Mouse (Mus musculus) midbrain, embryonic 16.5 days (tissue): ENCODE measurements around the gene Rab13. TPM values are rescaled to one million over a fixed set of nuclear protein-coding genes. Genes with fewer than 3 reads are reported as not detected.
"Not testable (repeated sequence)": the region's sequence is repeated elsewhere in the genome, so short reads cannot be mapped to it uniquely, and the experiment has no call there.

Experiments used
- ATAC-seq: fragments of 200-750 bp; cut with Nextera tagmentation; 2 replicates; pipeline ENCODE4 v1.8.0; 2017; ENCODE audit warnings: moderate TSS enrichment
- H3K27ac ChIP-seq: fragments of 300-500 bp; sonication (generic); 2 replicates; pipeline ENCODE4 v1.5.1; 2014; ENCODE audit warnings: mild to moderate bottlenecking, low read length, mixed read lengths
- H3K27me3 ChIP-seq: fragments of 300-500 bp; sonication (generic); 2 replicates; pipeline ENCODE4 v1.6.1; 2014; ENCODE audit warnings: low read depth, low read length, mixed read lengths; ENCODE audit not compliant: control insufficient read depth, insufficient read depth
- H3K36me3 ChIP-seq: fragments of 300-500 bp; sonication (generic); 2 replicates; pipeline ENCODE4 v1.6.1; 2014; ENCODE audit warnings: mild to moderate bottlenecking, low read length, moderate library complexity, mixed read lengths; ENCODE audit not compliant: control insufficient read depth, insufficient read depth
- H3K4me1 ChIP-seq: fragments of 300-500 bp; sonication (generic); 2 replicates; pipeline ENCODE4 v1.6.1; 2014; ENCODE audit warnings: mild to moderate bottlenecking, low read length, mixed read lengths; ENCODE audit not compliant: control insufficient read depth, insufficient read depth
- H3K4me2 ChIP-seq: fragments of 300-500 bp; sonication (generic); 2 replicates; pipeline ENCODE4 v1.6.1; 2014; ENCODE audit warnings: mild to moderate bottlenecking, low read length, mixed read lengths
- H3K4me3 ChIP-seq: fragments of 300-500 bp; sonication (generic); 2 replicates; pipeline ENCODE4 v1.5.1; 2014; ENCODE audit warnings: low read depth, mild to moderate bottlenecking, low read length, moderate library complexity, mixed read lengths
- H3K9ac ChIP-seq: fragments of 300-500 bp; sonication (generic); 2 replicates; pipeline ENCODE4 v1.6.1; 2014; ENCODE audit warnings: low read depth, low read length, mixed read lengths
- H3K9me3 ChIP-seq: fragments of 300-500 bp; sonication (generic); replicated peaks from 2 replicates; pipeline ENCODE4 v1.6.1; 2014; ENCODE audit warnings: mild to moderate bottlenecking, low read length, mixed read lengths; ENCODE audit not compliant: control insufficient read depth, poor library complexity, severe bottlenecking
- WGBS: fragments of 180-500 bp; shearing (Covaris S2); extraction: QIAGEN DNeasy Blood & Tissue Kit; methylation state at CpG from one replicate; pipeline ENCODE4 v1.1.7; 2014; 5-methylcytosine and 5-hydroxymethylcytosine counted together
- polyA plus RNA-seq: library from polyadenylated mRNA; unstranded; fragments of >200 nt; fragmentation: Nextera tagmentation; extraction: Ambion mirVana; gene quantifications from 2 replicates; pipeline ENCODE4 v1.2.1, GENCODE M21; 2015

Gene Rab13
- polyA plus RNA-seq, 1 experiment from 2014 or later: 19.6 TPM

- not testable (repeated sequence) for H3K4me3 ChIP-seq, H3K27me3 ChIP-seq, H3K9ac ChIP-seq, H3K36me3 ChIP-seq, H3K4me2 ChIP-seq, ATAC-seq, H3K9me3 ChIP-seq, H3K27ac ChIP-seq
- peaks cover 27% of the 10 kb centered on the region for H3K4me1 ChIP-seq
- 94% methylated on average over 2 of the region's 2 CpGs for WGBS
Observed at GRCm38 (mm10) chr3:90252659-90253058, 39.2 kb downstream of the Rab13 start.

- WGBS: 74% methylated on average over 1 of the region's 1 CpGs
- not testable (repeated sequence) for H3K9me3 ChIP-seq, H3K4me3 ChIP-seq, H3K27me3 ChIP-seq, H3K36me3 ChIP-seq, H3K27ac ChIP-seq, ATAC-seq, H3K9ac ChIP-seq
- Histone ChIP-seq H3K4me1 (peaks cover 27% of the 10 kb centered on the region), H3K4me2 (peak overlapping the region; percentile 41; the same call in 1 of the 2 replicates)
Observed at GRCm38 (mm10) chr3:90253174-90253573, 39.7 kb downstream of the Rab13 start.

- H3K4me1 ChIP-seq: peaks cover 23% of the 10 kb centered on the region
- 0 out of 2 replicates have a peak, but pooled peaks cover 4% of the 10 kb centered on the region for H3K36me3 ChIP-seq
- H3K27me3 ChIP-seq: no peaks in the 10 kb centered on the region
- no peaks in the 10 kb centered on the region for H3K9me3 ChIP-seq
- H3K4me2 ChIP-seq: peak within 1 kb of the TSS; percentile 79
- H3K27ac ChIP-seq: peak within 1 kb of the TSS; percentile 71
- peak within 1 kb of the TSS; percentile 67 for H3K4me3 ChIP-seq
- peak; percentile 97 for ATAC-seq
- 2% methylated on average over 39 of the region's 40 CpGs for WGBS
- peak within 1 kb of the TSS; percentile 80 for H3K9ac ChIP-seq
Observed at GRCm38 (mm10) chr3:90253653-90254418, 40.3 kb downstream of the Rab13 start, which contains the start of gene Crtc2. Gene Crtc2 (plus strand): TSS chr3:90254163.

- Histone ChIP-seq H3K27ac (peak overlapping the region; percentile 71), H3K27me3 (no peaks in the 10 kb centered on the region), H3K4me1 (peaks cover 16% of the 10 kb centered on the region), H3K4me3 (peak overlapping the region; percentile 67), H3K9me3 (no peaks in the 10 kb centered on the region), H3K36me3 (peaks cover 11% of the 10 kb centered on the region), H3K4me2 (peak overlapping the region; percentile 79), H3K9ac (peak overlapping the region; percentile 80)
- under 1% methylated on average over 41 of the region's 41 CpGs for WGBS
- peak; percentile 59 for ATAC-seq
Observed at GRCm38 (mm10) chr3:90254419-90255193, 41.1 kb downstream of the Rab13 start.

GRCm38 (mm10) chr3:90255194-90255565, 41.7 kb downstream of the Rab13 start:
- Histone ChIP-seq H3K9ac (peak overlapping the region; percentile 80), H3K4me1 (peaks cover 16% of the 10 kb centered on the region), H3K36me3 (peaks cover 17% of the 10 kb centered on the region), H3K4me3 (peak overlapping the region; percentile 67), H3K9me3 (no peaks in the 10 kb centered on the region), H3K27ac (no peak overlapping the region), H3K4me2 (peak overlapping the region; percentile 79), H3K27me3 (no peaks in the 10 kb centered on the region)
- ATAC-seq: no peak
- WGBS: 25% methylated on average over 2 of the region's 2 CpGs

GRCm38 (mm10) chr3:90255784-90256353, 42.4 kb downstream of the Rab13 start:
- no peak overlapping the region for H3K9ac ChIP-seq
- H3K27me3 ChIP-seq: no peaks in the 10 kb centered on the region
- H3K27ac ChIP-seq: no peak overlapping the region
- peaks cover 16% of the 10 kb centered on the region for H3K4me1 ChIP-seq
- no peaks in the 10 kb centered on the region for H3K9me3 ChIP-seq
- H3K4me2 ChIP-seq: no peak overlapping the region; the same call in 1 of the 2 replicates
- 95% methylated on average over 14 of the region's 14 CpGs for WGBS
- H3K4me3 ChIP-seq: no peak overlapping the region
- H3K36me3 ChIP-seq: peaks cover 22% of the 10 kb centered on the region
- ATAC-seq: no peak

GRCm38 (mm10) chr3:90256731-90257530, 43.4 kb downstream of the Rab13 start:
- Histone ChIP-seq H3K27ac (no peak overlapping the region), H3K9me3 (no peaks in the 10 kb centered on the region), H3K36me3 (peaks cover 30% of the 10 kb centered on the region), H3K9ac (no peak overlapping the region), H3K4me2 (no peak overlapping the region), H3K4me3 (no peak overlapping the region), H3K4me1 (peaks cover 16% of the 10 kb centered on the region), H3K27me3 (no peaks in the 10 kb centered on the region)
- 94% methylated on average over 19 of the region's 19 CpGs for WGBS
- ATAC-seq: no peak

GRCm38 (mm10) chr3:90258521-90258920, 45.0 kb downstream of the Rab13 start:
- Histone ChIP-seq H3K4me1 (peaks cover 14% of the 10 kb centered on the region), H3K9ac (no peak overlapping the region), H3K4me2 (no peak overlapping the region), H3K36me3 (peaks cover 45% of the 10 kb centered on the region), H3K4me3 (no peak overlapping the region), H3K9me3 (no peaks in the 10 kb centered on the region), H3K27ac (no peak overlapping the region), H3K27me3 (no peaks in the 10 kb centered on the region)
- 92% methylated on average over 4 of the region's 4 CpGs for WGBS
- no peak for ATAC-seq
